Mouse (Mus musculus) ovary, postnatal 36 days (tissue): ENCODE results near the gene Wdr20rt.
"Not testable (repeated sequence)": the region's sequence is repeated elsewhere in the genome, so short reads cannot be mapped to it uniquely, and the experiment has no call there.

Source experiments
- DNase-seq: peaks from one replicate; pipeline ENCODE4 v3.0.0; 2022; ENCODE audit warnings: low spot score, mixed read lengths

Wdr20rt gene

GRCm38 (mm10) chr12:65225467-65225945 lies at the start of gene Wdr20rt:
TSS of gene Wdr20rt (plus strand) at chr12:65225517.
- no peak for DNase-seq

GRCm38 (mm10) chr12:65187365-65187764 lies 38.0 kb upstream of the Wdr20rt start:
- DNase-seq = no peak

DNA sequence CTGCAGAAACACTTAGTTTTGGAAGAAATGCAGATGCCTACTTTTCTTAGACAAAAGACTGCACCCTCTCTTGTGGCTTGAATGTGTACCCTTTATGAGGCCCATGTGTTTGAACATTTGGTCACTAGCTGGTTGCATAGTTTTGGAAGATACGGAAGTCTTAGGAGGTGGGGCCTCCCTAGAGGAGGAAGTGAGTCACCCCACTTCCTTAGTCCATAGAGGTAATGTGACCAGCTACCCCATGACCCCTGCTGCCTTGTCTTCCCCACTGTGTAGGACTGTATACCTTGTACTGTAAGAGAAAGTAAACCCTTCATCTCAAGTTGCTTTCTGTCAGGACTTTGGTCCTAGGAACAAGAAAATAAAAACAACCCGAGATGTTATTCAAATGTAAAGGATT lies 36.1 kb upstream of the Wdr20rt start:
- DNase-seq = no peak

GRCm38 (mm10) chr12:65194003-65194530 lies 31.2 kb upstream of the Wdr20rt start:
- DNase-seq = no peak

GRCm38 (mm10) chr12:65201812-65202211 lies 23.5 kb upstream of the Wdr20rt start:
- DNase-seq = no peak

DNA sequence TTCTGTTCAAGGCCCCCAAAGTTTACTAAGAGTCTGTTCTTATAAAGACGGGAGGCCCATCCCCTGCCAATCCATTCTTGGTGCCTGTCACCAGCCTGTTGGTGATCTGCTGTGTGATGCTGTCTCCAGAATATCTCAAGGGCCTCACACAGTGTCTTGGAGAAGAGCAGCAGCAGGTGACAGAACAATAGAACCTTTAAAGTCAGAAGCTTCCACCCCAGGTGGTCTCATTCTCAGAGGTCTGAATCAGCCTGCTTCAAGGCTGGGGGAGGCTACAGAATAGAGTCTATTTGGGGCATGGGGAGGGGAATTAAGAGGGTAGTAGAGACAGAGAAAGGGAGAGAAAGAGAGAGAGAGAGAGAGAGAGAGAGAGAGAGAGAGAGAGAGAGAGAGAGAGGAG lies 18.9 kb upstream of the Wdr20rt start:
- DNase-seq = no peak

- no peak for DNase-seq
Observed at GRCm38 (mm10) chr12:65216404-65216840, 8.9 kb upstream of the Wdr20rt start.

DNA sequence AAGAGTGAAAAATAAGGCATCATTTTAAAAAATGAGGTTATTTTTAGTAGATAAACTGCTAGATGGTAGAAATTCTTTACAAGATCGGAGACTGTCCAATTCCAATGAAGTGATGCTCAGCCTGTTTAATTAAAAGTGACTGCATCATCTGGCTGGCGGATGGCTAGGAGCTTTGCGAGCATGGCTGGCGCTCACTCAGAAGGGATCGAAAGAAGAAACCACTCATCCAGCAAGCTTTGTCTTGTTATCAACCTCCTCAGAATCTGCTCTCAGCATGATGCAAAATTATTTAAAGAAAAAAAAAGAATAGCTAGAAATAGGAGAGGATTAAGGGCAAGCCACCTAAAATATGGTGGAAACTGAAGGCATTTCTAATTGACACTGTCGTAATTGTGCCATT lies 3.3 kb downstream of the Wdr20rt start:
- no peak for DNase-seq

DNA sequence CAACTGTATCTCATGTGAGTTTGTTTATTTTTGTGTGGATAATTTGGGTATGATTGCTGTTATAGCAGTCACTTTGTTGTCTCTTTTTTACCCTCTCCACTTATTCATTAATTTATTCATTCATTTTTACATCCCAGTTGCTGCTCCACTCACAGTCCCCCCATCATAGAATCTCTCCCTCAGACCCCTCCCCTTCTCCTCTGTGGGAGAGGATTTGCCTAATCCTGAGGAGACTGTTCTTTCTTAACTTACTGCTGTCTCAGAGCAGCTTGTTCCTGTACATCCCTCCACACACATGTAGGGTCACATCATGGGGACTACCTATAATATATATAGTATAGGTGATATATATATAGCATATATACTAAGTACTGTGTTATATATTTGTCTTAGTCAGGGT lies 3.7 kb downstream of the Wdr20rt start:
- no peak for DNase-seq

- not testable (repeated sequence) for DNase-seq
Observed at GRCm38 (mm10) chr12:65232801-65233200, 7.5 kb downstream of the Wdr20rt start.

DNA sequence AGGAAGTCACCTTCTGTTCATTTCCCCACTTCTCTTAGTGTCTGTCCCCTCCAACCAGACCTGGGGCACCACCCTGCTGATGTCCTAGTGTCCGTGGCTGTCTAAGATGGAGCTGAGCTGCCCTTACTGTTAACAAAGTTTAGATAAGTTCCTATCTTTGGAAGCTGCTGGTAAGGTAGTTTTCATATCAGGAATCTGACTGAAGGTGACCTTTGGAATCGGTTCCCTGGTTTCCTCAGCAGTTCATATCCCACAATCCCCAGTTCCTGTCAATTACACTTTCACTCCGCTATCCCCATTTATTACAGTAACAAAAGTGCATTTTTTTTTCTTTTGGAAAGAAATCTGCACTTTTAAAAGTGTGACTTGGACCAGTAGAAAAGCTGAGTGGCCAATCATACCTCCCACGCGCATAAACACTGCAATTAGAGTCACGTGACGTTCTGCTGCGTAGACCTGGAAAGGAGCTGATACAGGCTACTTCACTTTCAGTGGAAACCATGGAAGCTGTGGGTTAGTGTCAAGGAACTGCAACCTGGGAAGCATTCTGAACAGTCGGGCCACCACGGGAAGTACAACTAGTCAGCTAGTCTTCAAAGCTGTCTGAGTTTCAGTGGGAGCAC lies 24.9 kb downstream of the Wdr20rt start:
- no peak for DNase-seq

GRCm38 (mm10) chr12:65256887-65257286 lies 31.6 kb downstream of the Wdr20rt start:
- DNase-seq = no peak

DNA sequence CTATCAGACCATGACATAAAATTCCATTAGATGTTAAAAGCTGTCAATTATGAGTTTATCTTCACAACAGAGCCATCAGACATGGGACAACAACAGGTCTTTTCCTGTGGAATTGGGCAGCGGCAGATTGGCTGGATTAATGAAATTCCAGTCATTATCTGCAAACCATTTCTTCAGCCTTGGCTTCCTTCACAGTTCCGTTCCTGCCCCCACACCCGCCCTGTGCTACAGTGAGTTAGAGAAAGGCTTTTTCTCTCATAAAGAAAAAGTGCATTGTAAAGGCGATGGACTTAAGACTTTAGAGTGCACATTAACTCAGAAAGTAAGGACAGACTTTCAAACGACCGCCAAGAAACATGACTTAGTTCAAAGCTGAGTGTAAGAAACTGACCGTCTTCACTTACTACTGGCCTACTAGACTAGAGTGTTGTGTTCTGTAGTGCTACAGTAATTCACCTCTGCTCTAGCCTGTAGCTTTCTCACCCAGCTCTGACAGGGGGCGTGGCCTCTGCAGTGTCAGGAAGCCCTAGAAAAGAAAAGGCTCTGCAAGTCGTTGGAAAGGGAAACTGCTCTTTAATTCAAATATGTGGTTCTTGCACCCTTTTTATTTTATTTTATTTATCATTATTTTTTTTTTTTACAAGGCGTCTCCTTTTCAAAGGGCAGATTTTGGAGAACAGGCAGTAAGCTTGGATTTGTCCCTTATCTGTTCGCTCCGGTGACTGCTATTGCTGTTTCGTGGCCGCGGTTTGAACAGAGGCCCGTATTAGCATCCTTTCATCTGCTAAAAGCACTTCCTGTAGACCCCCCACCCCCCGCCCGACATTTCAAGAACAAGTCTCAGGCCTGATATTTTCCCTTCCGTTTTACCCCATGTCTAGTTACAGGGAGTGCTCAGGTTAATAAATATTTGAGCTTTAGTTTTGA lies 33.2 kb downstream of the Wdr20rt start:
- DNase-seq = peak; percentile 26

DNA sequence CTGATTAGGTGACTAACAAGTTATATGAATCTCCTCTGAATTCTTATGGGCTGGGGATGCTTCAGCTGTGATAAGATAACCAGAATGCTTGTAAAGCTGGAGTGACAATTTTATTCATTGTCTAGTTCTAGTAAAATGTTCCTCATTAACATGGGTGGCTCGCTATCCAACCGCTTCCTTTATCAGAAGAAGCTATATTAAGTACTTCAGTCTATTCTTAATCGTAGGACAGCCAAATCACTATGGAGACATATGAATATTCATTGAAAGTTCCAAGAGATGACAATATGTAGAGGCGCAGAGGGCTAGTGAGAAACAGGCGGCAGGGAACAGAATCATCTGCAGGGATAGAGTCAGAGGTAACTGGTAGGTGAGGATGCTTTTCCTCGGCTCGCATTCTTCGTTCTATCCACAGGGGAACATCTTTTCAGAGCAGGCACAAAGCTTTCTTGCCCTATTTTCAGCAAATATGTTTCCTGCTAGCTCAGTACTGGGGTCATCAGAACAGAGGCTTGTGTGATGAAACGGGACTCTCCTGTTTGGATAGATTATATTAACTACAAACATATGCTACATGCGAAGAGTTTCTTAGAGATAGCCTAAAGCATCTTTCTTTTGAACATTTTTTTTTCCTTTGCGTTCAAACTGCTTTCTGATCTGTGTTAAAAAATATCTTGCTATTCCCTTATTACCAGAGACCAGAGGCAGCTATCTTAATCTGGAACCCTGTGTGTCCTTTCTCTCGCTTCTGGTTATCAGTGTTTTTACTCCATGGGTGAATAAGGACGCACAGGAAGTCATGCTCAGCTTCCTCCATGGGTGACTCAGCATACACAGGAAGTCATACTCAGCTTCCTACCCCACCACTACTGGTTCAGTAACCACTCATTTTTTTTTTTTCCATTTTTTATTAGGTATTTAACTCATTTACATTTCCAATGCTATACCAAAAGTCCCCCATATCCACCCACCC lies 34.1 kb downstream of the Wdr20rt start:
- DNase-seq = no peak

DNA sequence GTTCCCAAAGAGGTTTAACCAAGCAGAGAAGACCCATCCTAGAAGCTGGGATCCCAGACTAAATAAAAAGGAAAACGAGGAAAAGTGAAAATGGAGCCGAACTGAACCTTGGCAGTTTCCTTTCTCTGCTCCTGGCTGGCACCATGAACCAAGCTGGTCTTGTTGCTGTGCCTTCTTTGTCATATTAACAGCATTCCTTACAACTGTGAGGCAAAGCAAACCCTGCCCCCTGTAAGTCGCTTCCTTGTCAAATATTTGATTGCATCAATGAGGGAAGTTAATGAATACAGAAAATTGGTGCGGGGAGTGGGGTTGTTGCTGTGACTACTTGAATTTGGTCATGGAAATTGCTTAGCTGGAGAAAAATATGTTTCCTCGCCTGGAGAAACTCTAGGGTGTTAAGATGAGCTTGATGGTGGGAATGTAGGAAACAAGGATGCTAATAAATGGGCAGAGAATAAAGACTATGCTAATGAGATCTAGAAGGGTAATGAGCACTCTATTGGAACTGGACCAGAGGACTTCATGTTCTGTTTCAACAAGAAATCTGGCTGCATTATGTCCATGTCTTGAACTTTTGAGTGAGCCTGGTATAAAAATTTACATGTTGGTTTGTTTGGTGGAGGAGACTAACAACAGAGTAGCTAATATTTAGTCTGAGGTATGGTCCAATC lies 43.1 kb downstream of the Wdr20rt start:
- DNase-seq = no peak

DNA sequence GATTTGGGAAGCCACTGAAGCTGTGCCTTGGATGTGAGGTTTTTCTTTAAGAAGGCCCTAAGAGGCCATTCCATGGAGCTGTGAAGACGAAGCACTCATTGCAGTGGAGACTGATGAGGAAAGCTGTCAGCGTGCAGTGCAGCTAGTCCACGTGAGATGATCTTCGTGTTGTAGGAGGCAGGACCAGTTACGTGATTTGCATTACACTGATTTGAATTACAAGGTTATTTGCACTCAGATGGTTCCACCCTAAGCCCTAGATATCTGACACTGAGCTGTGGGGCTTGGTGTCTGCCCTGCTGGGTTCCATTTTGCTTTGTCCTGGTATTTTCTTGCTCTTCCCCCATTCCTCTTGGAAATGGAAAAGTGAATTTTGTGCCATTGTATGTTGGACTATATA lies 44.1 kb downstream of the Wdr20rt start:
- DNase-seq = no peak

DNA sequence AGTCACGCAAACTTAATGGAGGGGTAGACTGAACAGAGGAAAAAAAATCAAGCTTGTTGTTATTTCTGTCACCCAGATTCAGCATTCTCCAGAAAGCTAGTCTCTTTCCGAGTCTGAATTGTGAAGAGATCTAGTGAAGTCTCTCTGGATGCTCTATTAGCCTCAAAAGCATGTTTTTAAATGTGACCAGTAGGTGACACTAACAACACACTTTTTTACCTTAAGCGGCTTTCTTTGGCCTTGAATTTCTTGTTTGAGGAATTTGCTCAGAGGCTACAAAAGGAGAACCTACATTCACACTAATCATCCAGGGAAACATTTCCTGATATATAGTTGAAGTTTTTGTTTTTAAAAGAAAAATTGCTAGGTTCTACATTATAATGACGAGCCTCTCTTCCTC lies 48.5 kb downstream of the Wdr20rt start:
- DNase-seq = no peak
